Mouse (Mus musculus) B cell, adult (primary cell): ENCODE data around the gene Ucp2. TPM values are rescaled to one million over a fixed set of nuclear protein-coding genes. Genes with fewer than 3 reads are reported as not detected.

Experiments used
- total RNA-seq: library from RNA; stranded (reverse); gene quantifications from 4 replicates; pipeline ENCODE4 v1.2.4, GENCODE M21; 2023; ENCODE audit not compliant: inconsistent age

Ucp2 gene
- total RNA-seq, result 1,091 to 1,157 TPM (median 1,116 TPM) in 4 replicates

GRCm38 (mm10) chr7:100493117-100493483 lies at the start of gene Ucp2:
Gene Ucp2 (plus strand): TSS chr7:100493337.

GRCm38 (mm10) chr7:100472777-100473176 lies 20.4 kb upstream of the Ucp2 start, which contains the start of gene Ucp3:
Gene Ucp3 (plus strand): TSS chr7:100472990.

GRCm38 (mm10) chr7:100514573-100514972 lies 21.4 kb downstream of the Ucp2 start, which contains the start of gene Dnajb13:
Gene Dnajb13 (minus strand): TSS chr7:100514960.

GRCm38 (mm10) chr7:100536804-100537518 lies 43.8 kb downstream of the Ucp2 start, which contains the start of gene Coa4:
Gene Coa4 (plus strand): TSS chr7:100537071.

Other genes with a start within 250 kb of the Ucp2 start
- gene P4ha3, start 207.8 kb upstream of the Ucp2 start, total RNA-seq, result 0.39 TPM in 1 of 4 replicates, not detected in the others
- 67.3 to 80.2 TPM (median 75.1 TPM) in 4 replicates for gene C2cd3, start 121.1 kb upstream of the Ucp2 start, total RNA-seq
- 32.1 to 36.4 TPM (median 34.5 TPM) in 4 replicates for gene Ppme1, start 121.0 kb upstream of the Ucp2 start, total RNA-seq
- 0.45 to 1.6 TPM (median 0.99 TPM) in 4 replicates for gene Ucp3, start 20.3 kb upstream of the Ucp2 start, total RNA-seq
- gene Dnajb13, start 21.6 kb downstream of the Ucp2 start, total RNA-seq, result 0.45 to 1.2 TPM (median 0.60 TPM) in 3 of 4 replicates, not detected in the other
- 6.4 to 13.8 TPM (median 6.9 TPM) in 4 replicates for gene Coa4, start 43.7 kb downstream of the Ucp2 start, total RNA-seq
- 49.3 to 56.8 TPM (median 50.6 TPM) in 4 replicates for gene Rab6a, start 114.1 kb downstream of the Ucp2 start, total RNA-seq
- 27.7 to 31.3 TPM (median 30.1 TPM) in 4 replicates for gene Mrpl48, start 115.0 kb downstream of the Ucp2 start, total RNA-seq
- gene Plekhb1, start 169.1 kb downstream of the Ucp2 start, total RNA-seq, result not detected in 4 replicates
- gene Fam168a, start 213.3 kb downstream of the Ucp2 start, total RNA-seq, result 29.1 to 45.1 TPM (median 41.1 TPM) in 4 replicates